Mouse (Mus musculus) heart, postnatal 14 days (tissue): ENCODE measurements around the gene 1700013G24Rik. TPM values are rescaled to one million over a fixed set of nuclear protein-coding genes. Genes with fewer than 3 reads are reported as not detected.
"Not testable (repeated sequence)": the region's sequence is repeated elsewhere in the genome, so short reads cannot be mapped to it uniquely, and the experiment has no call there.

Source experiments
- DNase-seq, 2 experiments: peaks; one replicate each; pipeline ENCODE4 v3.0.0; 2021 to 2022
- intact Hi-C: fragments of 180-260 bp; cut with DNase I; formaldehyde crosslinking; loops from one replicate; pipeline ENCODE4 v1.15.1; 2025
- long read RNA-seq, 2 experiments: library from polyadenylated mRNA; stranded (forward); transcript quantifications; one replicate each; pipeline ENCODE4 v2.0.0; 2021
- total RNA-seq, 2 experiments: library from RNA; stranded (reverse); gene quantifications; 2 replicates each; pipeline ENCODE4 v1.2.3; 2021

Gene 1700013G24Rik
- not detected for total RNA-seq
- long read RNA-seq, experiment 1, result 0 reads
- long read RNA-seq, experiment 2, result 0 reads

GRCm38 (mm10) chr4:137453234-137453767 lies at the start of gene 1700013G24Rik:
Gene 1700013G24Rik, plus strand, starts transcription at chr4:137453284.
- intact Hi-C loops, result no loop called here
- DNase-seq, result no peak

- intact Hi-C loops, result no loop called here
- no peak for DNase-seq
Measured at GRCm38 (mm10) chr4:137405571-137405970, 47.5 kb upstream of the 1700013G24Rik start.

DNA sequence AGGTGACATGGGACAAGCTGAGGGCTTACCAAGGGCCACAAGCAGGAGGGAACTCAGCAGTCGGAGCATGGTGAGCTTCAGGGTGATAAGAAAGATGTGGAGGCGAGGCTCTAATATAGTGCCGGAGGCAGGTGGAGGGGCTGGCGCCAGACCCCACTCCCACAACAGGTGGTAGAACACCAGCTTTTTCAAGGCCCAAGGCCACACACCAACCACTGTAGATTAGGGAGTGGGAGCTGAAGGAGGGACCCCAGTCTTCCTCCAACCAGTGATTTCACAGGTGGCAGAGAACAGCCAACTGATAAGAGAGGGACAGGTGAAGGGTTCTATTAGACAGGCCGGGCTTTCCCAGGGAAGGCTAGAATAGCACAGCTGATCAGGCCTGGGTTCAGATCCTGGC lies 43.4 kb upstream of the 1700013G24Rik start, which contains the start of gene Cela3a:
Gene Cela3a (minus strand): TSS at position 101 of the 400 bp plus-strand sequence.
- intact Hi-C loops, result no loop called here

DNA sequence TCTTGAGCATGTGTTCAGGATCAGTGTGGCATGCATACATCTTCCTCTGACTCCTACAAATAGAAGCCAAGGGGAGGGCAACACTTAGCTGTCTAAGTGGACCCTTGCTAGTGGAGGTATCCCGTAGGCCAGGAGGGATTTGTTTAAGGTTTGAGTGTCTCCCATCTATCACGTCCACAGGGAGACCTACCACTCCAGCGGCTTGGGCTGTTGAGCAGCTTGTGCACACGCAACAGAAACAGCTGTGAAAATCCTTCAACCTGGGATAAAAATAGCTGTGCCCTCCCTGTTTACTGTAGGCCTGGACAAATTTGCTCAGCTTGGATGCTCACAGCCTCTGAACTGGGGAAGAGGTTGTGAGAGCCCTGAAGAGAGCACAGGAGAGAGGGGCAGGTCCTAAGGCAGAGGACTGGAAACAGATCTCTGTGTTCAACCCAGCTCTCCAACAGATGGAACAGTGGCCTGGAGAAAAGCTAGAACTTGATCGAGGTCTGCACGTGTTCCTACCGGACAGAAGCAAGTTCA lies 40.8 kb upstream of the 1700013G24Rik start:
- intact Hi-C loops, DNase-seq: not testable (repeated sequence)

More for the DNA sequence above, 43.4 kb upstream of the 1700013G24Rik start, which contains the start of gene Cela3a:
- DNase-seq, result no peak

GRCm38 (mm10) chr4:137414936-137415335 lies 38.1 kb upstream of the 1700013G24Rik start:
- DNase-seq, result no peak
- intact Hi-C loops, result no loop called here

DNA sequence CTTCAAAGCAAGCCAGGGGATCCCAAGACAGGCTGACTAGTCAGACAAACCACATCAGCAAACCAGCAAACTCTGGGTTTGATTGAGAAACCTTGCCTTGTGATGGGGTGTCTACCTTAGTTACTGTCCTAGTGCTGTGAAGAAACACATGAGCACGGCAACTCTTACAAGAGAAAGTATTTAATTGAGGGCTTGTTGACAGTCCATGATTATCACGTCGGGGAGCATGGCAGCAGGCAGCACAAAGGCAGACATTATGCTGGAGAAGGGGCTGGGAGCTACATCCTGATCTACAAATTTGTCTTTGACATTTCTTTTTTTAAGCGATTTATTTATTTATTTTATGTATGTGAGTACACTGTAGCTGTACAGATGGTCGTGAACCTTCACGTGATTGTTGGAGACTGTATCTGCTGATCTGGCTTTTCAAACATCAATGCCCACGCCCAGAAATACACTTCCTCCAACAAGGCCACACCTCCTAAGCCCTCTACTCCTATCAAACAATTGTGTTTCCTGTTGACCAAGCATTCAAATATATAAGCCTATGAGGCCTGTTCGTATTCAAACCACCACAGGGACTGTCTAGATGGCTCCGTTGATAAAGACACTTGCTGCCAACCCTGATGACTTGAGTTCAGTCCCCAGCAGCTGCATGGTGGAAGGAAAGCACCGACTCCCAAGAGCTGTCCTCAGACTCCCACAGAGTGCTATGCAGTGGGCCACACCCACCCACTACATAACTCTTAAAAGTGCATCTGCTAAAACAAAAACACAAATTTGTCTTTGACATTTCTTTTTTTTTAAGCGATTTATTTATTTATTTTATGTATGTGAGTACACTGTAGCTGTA lies 35.1 kb upstream of the 1700013G24Rik start:
- intact Hi-C loops, result loop anchor here (1.0 kb wide), 1 partner anchor 18 kb away; no protein-coding TSS in a partner anchor
- no peak for DNase-seq

DNA sequence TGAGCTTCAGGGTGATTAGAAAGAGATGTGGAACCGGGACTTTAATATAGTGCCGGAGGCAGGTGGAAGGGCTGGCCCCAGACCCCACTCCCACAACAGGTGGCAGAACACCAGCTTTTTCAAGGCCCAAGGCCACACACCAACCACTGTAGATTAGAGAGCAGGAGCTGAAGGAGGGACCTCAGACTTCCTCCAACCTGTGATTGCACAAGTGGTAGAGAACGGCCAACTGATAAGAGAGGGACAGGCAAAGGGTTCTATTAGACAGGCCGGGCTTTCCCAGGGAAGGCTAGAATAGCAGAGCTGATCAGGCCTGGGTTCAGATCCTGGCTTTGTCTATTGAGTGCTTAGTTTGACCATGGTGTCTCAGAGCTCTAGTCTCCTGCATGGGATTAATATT lies 22.6 kb upstream of the 1700013G24Rik start, which contains the start of gene Cela3b:
Gene Cela3b (minus strand): TSS at position 39 of the 400 bp plus-strand sequence.
- no peak for DNase-seq
- intact Hi-C loops, result loop anchor here (10.0 kb wide), 1 partner anchor 266 kb away; no protein-coding TSS in a partner anchor

DNA sequence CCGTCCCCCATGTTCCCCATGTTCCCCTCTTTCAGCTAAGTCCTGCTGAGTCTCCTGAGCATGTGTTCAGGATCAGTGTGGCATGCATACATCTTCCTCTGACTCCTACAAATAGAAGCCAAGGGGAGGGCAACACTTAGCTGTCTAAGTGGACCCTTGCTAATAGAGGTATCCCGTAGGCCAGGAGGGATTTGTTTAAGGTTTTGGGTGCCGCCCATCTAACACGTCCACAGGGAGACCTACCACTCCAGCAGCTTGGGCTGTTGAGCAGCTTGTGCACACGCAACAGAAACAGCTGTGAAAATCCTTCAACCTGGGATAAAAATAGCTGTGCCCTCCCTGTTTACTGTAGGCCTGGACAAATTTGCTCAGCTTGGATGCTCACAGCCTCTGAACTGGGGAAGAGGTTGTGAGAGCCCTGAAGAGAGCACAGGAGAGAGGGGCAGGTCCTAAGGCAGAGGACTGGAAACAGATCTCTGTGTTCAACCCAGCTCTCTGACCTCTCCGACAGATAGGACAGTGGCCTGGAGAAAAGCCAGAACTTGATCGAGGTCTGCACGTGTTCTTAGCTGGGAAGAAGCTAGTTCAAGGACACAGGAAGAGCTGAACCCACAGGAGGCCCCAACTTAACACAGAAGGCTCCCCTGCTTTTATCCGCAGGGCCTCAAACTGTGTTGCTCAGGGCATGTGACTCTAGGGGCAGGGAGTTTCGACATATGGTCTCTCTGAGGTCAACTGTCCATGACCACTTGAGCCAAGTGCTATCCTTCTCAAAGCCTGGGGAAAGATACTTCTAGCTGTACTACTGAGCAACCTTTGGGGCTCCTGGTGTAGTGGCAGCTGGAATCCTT lies 20.2 kb upstream of the 1700013G24Rik start:
- intact Hi-C loops, result loop anchor here (10.0 kb wide), 1 partner anchor 268 kb away; no protein-coding TSS in a partner anchor
- DNase-seq, result not testable (repeated sequence)

GRCm38 (mm10) chr4:137436979-137437669 lies 16.0 kb upstream of the 1700013G24Rik start:
- DNase-seq, result no peak
- intact Hi-C loops, result loop anchor here (1.0 to 10.0 kb wide), 2 partner anchors 20 to 272 kb away; no protein-coding TSS in a partner anchor

DNA sequence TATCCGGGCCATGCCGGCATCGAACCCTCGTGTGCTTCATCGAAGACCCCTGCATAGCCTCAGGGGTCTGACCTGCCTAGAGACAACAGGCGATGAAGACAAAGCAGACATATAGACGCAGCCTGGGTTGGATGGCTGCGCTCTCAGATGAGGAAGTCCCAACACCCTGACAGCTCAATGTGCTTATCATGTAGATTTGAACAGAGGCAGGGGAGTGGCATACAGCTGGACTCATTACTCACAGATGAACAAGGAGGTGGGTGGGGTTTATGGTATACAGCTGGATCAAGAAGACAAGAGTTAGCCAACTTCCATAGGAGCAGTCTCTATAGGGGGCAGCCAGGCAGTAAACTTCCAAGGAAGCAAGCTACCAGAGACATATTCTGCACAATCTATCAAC lies 14.2 kb upstream of the 1700013G24Rik start:
- DNase-seq, result no peak
- intact Hi-C loops, result loop anchor here (10.0 kb wide), 1 partner anchor 274 kb away; no protein-coding TSS in a partner anchor

DNA sequence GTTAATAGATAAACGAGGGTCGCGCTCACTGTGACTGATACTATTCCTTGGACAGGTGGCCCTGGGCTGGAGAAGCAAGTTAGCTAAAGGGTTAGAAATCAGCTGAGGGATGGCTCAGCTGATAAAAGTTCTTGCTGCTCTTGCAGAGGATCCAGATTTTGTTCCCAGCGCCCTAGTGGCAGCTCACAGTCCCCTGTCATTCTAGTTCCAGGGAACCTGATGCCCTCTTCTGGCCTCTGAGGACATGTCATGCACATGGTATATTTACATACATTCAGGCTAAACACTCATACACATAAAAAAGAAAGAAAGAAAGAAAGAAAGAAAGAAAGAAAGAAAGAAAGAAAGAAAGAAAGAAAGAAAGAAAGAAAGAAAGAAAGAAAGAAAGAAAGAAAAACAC lies 11.8 kb upstream of the 1700013G24Rik start:
- intact Hi-C loops, result loop anchor here (5.0 kb wide), 2 partner anchors 101 to 196 kb away; no protein-coding TSS in a partner anchor
- DNase-seq, result no peak

GRCm38 (mm10) chr4:137443625-137444024 lies 9.5 kb upstream of the 1700013G24Rik start:
- intact Hi-C loops, result loop anchor here (2.0 to 5.0 kb wide), 3 partner anchors 75 to 194 kb away; no protein-coding TSS in a partner anchor
- peak; percentile 81 to 88 for DNase-seq

DNA sequence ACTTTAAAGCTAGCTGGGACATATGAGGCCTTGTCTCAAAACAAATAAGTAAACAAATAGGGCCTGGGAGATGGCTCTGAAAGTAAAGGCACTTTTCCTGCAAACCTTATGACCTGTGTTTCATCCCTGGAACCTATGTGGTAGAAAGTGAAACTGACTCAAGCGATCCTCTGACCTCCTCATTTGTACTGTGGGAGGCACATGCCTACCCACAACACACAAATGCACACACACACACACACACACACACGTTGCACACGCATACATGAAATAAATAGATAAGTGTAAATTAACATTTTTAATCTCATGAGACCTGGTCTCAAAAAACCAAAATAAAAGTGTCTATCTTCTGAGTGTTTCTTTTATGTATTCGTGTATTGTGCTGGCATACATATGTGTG lies 7.2 kb upstream of the 1700013G24Rik start:
- DNase-seq, result no peak
- intact Hi-C loops, result loop anchor here (5.0 kb wide), 1 partner anchor 56 kb away; no protein-coding TSS in a partner anchor

GRCm38 (mm10) chr4:137447363-137448196 lies 5.5 kb upstream of the 1700013G24Rik start:
- intact Hi-C loops, result loop anchor here (5.0 kb wide), 1 partner anchor 55 kb away; no protein-coding TSS in a partner anchor
- peak; percentile 49 to 54 for DNase-seq

GRCm38 (mm10) chr4:137448197-137448596 lies 4.9 kb upstream of the 1700013G24Rik start:
- DNase-seq, result peak in 1 of 2 experiments; percentile 65
- intact Hi-C loops, result loop anchor here (5.0 kb wide), 1 partner anchor 54 kb away; no protein-coding TSS in a partner anchor

GRCm38 (mm10) chr4:137448641-137449040 lies 4.4 kb upstream of the 1700013G24Rik start:
- no peak for DNase-seq
- intact Hi-C loops, result loop anchor here (5.0 kb wide), 1 partner anchor 54 kb away; no protein-coding TSS in a partner anchor

- intact Hi-C loops, result loop anchor here (5.0 kb wide), 1 partner anchor 53 kb away; no protein-coding TSS in a partner anchor
- DNase-seq, result no peak
Measured at GRCm38 (mm10) chr4:137449132-137449531, 4.0 kb upstream of the 1700013G24Rik start.

GRCm38 (mm10) chr4:137449715-137450114 lies 3.4 kb upstream of the 1700013G24Rik start:
- peak in 1 of 2 experiments; percentile 64 for DNase-seq

More at GRCm38 (mm10) chr4:137449715-137450114, 3.4 kb upstream of the 1700013G24Rik start:
- intact Hi-C loops, result loop anchor here (5.0 kb wide), 1 partner anchor 53 kb away; no protein-coding TSS in a partner anchor
